ENCODE assay signal across 21 mouse cellular contexts in the genomic region with DNA sequence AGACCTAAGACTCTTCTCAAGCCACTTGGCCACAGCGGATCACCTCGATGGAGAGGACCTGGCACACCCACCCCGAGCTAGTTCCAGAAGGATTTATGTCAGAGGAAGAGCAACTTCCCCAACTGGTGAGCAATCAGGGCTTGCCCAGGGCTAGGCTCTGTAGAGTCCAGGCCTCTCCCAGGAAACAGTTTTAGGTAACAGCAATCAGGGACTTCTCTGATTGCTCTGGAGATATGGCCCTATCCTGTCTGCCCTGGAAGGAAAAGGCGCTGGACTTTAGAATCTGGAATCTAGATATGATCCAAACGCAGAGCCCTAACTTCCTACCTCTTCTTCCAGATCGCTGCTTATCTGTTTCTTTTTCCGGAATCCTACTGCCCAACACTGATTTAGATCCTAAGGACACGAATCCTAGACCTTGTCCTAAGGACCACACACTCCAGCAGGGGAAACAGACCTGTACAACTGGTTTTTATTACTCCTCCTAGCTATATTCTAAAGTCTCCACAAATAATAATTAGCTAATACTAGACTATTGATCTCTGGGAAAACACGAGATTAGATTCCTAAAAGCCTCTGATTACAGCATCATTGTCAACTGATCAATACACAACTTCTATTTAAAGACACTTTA. TPM values are rescaled to one million over a fixed set of nuclear protein-coding genes. Genes with fewer than 3 reads are reported as not detected.
"Had no signal": no experiment of that assay in that cellular context is flagged by ENCODE, and none has a peak within 500 bp of the region (broad histone marks: within the 10 kb centered on the region; RNA-seq: fewer than 3 reads in every experiment).

No protein-coding gene starts in this region.

- H3K4me3 ChIP-seq: kidney, embryonic 15.5 days; left cerebral cortex, adult 2 months; liver, embryonic 12.5 days; liver, embryonic 15.5 days; midbrain, embryonic 12.5 days; myocyte; neural tube, embryonic 13.5 days had no signal

- H3K27ac ChIP-seq: kidney, embryonic 15.5 days; left cerebral cortex, adult 2 months; liver, embryonic 12.5 days; liver, embryonic 15.5 days; midbrain, embryonic 12.5 days; neural tube, embryonic 13.5 days had no signal

- H3K36me3 ChIP-seq: kidney, embryonic 15.5 days; liver, embryonic 12.5 days; liver, embryonic 15.5 days; midbrain, embryonic 12.5 days; neural tube, embryonic 13.5 days had no signal

- DNase-seq: kidney, adult 11 months; kidney, adult 8-10 months; kidney, postnatal 10 days; kidney, postnatal 36 days; layer of hippocampus, postnatal 36 days; lung, adult 2 months; lung, postnatal 14 days; lung, postnatal 4 days; retina, postnatal 1 day; right cerebral cortex, postnatal 25 days; thymus, postnatal 25 days had no signal

- H3K4me1 ChIP-seq: liver, embryonic 15.5 days; midbrain, embryonic 12.5 days; neural tube, embryonic 13.5 days had no signal

- H3K9ac ChIP-seq: kidney, embryonic 15.5 days; liver, embryonic 12.5 days; liver, embryonic 15.5 days; midbrain, embryonic 12.5 days; neural tube, embryonic 13.5 days had no signal

- H3K27me3 ChIP-seq: kidney, embryonic 15.5 days; liver, embryonic 12.5 days; liver, embryonic 15.5 days; midbrain, embryonic 12.5 days; neural tube, embryonic 13.5 days had no signal

- H3K4me2 ChIP-seq: kidney, embryonic 15.5 days; liver, embryonic 12.5 days; liver, embryonic 15.5 days; midbrain, embryonic 12.5 days; neural tube, embryonic 13.5 days had no signal

- H3K9me3 ChIP-seq: kidney, embryonic 15.5 days; liver, embryonic 12.5 days; liver, embryonic 15.5 days; midbrain, embryonic 12.5 days; neural tube, embryonic 13.5 days had no signal

- ATAC-seq: liver, embryonic 12.5 days; midbrain, embryonic 16.5 days had no signal

RNA-seq across cellular contexts. Expression of a gene that starts 25.4 kb away (rescaled TPM):
- total RNA-seq: megakaryocyte-erythroid progenitor cell, adult 5-6 weeks; monocyte, adult 5-6 weeks had no signal
